Mouse (Mus musculus) midbrain, postnatal 0 days (tissue): Measurements from ENCODE around the gene Ears2. TPM values are rescaled to one million over a fixed set of nuclear protein-coding genes. Genes with fewer than 3 reads are reported as not detected.
A peak's percentile ranks its signal among the peaks of the same experiment; 100 is the strongest.
"Not testable (repeated sequence)": the region's sequence is repeated elsewhere in the genome, so short reads cannot be mapped to it uniquely, and the experiment has no call there.

Experiments
- ATAC-seq: fragments of 200-750 bp; cut with Nextera tagmentation; 2 replicates; pipeline ENCODE4 v1.8.0; 2017; ENCODE audit warnings: moderate number of reproducible peaks, mild to moderate bottlenecking, moderate TSS enrichment, moderate library complexity; ENCODE audit not compliant: low FRiP score
- DNase-seq: peaks from one replicate; pipeline ENCODE4 v3.0.0-alpha.2; 2015; ENCODE audit warnings: low spot score
- H3K27ac ChIP-seq: fragments of 300-500 bp; sonication (generic); 2 replicates; pipeline ENCODE4 v1.5.1; 2014; ENCODE audit warnings: low read depth, mild to moderate bottlenecking, low read length, mixed read lengths
- H3K27me3 ChIP-seq: fragments of 300-500 bp; sonication (generic); 2 replicates; pipeline ENCODE4 v1.6.1; 2014; ENCODE audit warnings: low read length, control low read depth, mixed read lengths; ENCODE audit not compliant: insufficient read depth
- H3K36me3 ChIP-seq: fragments of 300-500 bp; sonication (generic); 2 replicates; pipeline ENCODE4 v1.6.1; 2014; ENCODE audit warnings: low read length, control low read depth, mixed read lengths; ENCODE audit not compliant: insufficient read depth
- H3K4me1 ChIP-seq: fragments of 300-500 bp; sonication (generic); 2 replicates; pipeline ENCODE4 v1.6.1; 2014; ENCODE audit warnings: mild to moderate bottlenecking, control low read depth, antibody characterized with exemption, low read length, mixed read lengths; ENCODE audit not compliant: insufficient read depth
- H3K4me2 ChIP-seq: fragments of 300-500 bp; sonication (generic); 2 replicates; pipeline ENCODE4 v1.6.1; 2014; ENCODE audit warnings: low read depth, mild to moderate bottlenecking, low read length, mixed read lengths; ENCODE audit not compliant: poor library complexity, severe bottlenecking
- H3K4me3 ChIP-seq: fragments of 300-500 bp; sonication (generic); 2 replicates; pipeline ENCODE4 v1.5.1; 2014; ENCODE audit warnings: low read depth, mild to moderate bottlenecking, low read length, moderate library complexity
- H3K9ac ChIP-seq: fragments of 300-500 bp; sonication (generic); replicated peaks from 2 replicates; pipeline ENCODE4 v1.6.1; 2014; ENCODE audit warnings: mild to moderate bottlenecking, low read length, moderate library complexity, mixed read lengths; ENCODE audit not compliant: poor library complexity, severe bottlenecking
- H3K9me3 ChIP-seq: fragments of 300-500 bp; sonication (generic); 2 replicates; pipeline ENCODE4 v1.6.1; 2016; ENCODE audit warnings: low read length, control low read depth
- CTCF ChIP-seq: IDR thresholded peaks from 2 replicates; pipeline ENCODE4 v1.5.1; 2016; ENCODE audit warnings: antibody characterized with exemption, mild to moderate bottlenecking
- WGBS: fragments of 180-500 bp; shearing (Covaris S2); extraction: QIAGEN DNeasy Blood & Tissue Kit; methylation state at CpG from one replicate; pipeline ENCODE4 v1.1.7; 2014; 5-methylcytosine and 5-hydroxymethylcytosine counted together
- polyA plus RNA-seq: library from polyadenylated mRNA; unstranded; fragments of >200 nt; fragmentation: Nextera tagmentation; extraction: Ambion mirVana; gene quantifications from 2 replicates; pipeline ENCODE4 v1.2.1, GENCODE M21; 2015
- total RNA-seq: library from RNA; depleted of rRNA; stranded (reverse); fragments of >200 nt; gene quantifications from 2 replicates; pipeline ENCODE4 v1.2.3, GENCODE M21; 2014; rRNA removed

The Ears2 gene
- 14.0 and 15.3 TPM in 2 replicates for total RNA-seq
- 7.2 and 7.5 TPM in 2 replicates for polyA plus RNA-seq

GRCm38 (mm10) chr7:122066945-122067516 is at the start of gene Ears2, which contains the start of gene Ubfd1:
Gene Ears2 (minus strand): TSS chr7:122067263.
Gene Ubfd1 (plus strand): TSS chr7:122067175.
- Histone ChIP-seq H3K4me3 (peak within 1 kb of the TSS; percentile 99), H3K36me3 (peaks cover 15% of the 10 kb centered on the region), H3K4me2 (peak within 1 kb of the TSS; percentile 82), H3K9ac (peak within 1 kb of the TSS; percentile 96), H3K9me3 (no peaks in the 10 kb centered on the region), H3K4me1 (peaks cover 12% of the 10 kb centered on the region; the same call in 1 of the 2 replicates), H3K27ac (peak within 1 kb of the TSS; percentile 93), H3K27me3 (no peaks in the 10 kb centered on the region)
- ATAC-seq (peak; percentile 97), DNase-seq (peak; percentile 98)
- TF ChIP-seq CTCF = peak; percentile 37
- WGBS = under 1% methylated on average over 54 of the region's 60 CpGs

- no peaks in the 10 kb centered on the region for H3K36me3 ChIP-seq
- H3K27ac ChIP-seq = no peak overlapping the region
- no peak overlapping the region for H3K9ac ChIP-seq
- DNase-seq = no peak
- no peaks in the 10 kb centered on the region for H3K27me3 ChIP-seq
- no peaks in the 10 kb centered on the region for H3K9me3 ChIP-seq
- ATAC-seq = no peak
- no peaks in the 10 kb centered on the region for H3K4me1 ChIP-seq
- H3K4me3 ChIP-seq = no peak overlapping the region
- TF ChIP-seq CTCF = no peak
- 91% methylated on average over 6 of the region's 6 CpGs for WGBS
- no peak overlapping the region for H3K4me2 ChIP-seq
Observed at GRCm38 (mm10) chr7:122108206-122108605, 41.1 kb upstream of the Ears2 start.

GRCm38 (mm10) chr7:122101747-122102244 is 34.7 kb upstream of the Ears2 start, which contains the start of gene Ndufab1:
Gene Ndufab1 (minus strand): TSS chr7:122101886.
- peak within 1 kb of the TSS; percentile 64 for H3K4me3 ChIP-seq
- peak within 1 kb of the TSS; percentile 81 for H3K9ac ChIP-seq
- H3K9me3 ChIP-seq = no peaks in the 10 kb centered on the region
- H3K4me2 ChIP-seq = peak within 1 kb of the TSS; percentile 63
- peak within 1 kb of the TSS; percentile 59; the same call in 1 of the 2 replicates for H3K27ac ChIP-seq
- no peaks in the 10 kb centered on the region for H3K27me3 ChIP-seq
- peaks cover 7% of the 10 kb centered on the region; the same call in 1 of the 2 replicates for H3K36me3 ChIP-seq
- TF ChIP-seq CTCF = peak; percentile 79
- peaks cover 5% of the 10 kb centered on the region; the same call in 1 of the 2 replicates for H3K4me1 ChIP-seq
- DNase-seq (peak; percentile 95), ATAC-seq (peak; percentile 98)
- 1% methylated on average over 34 of the region's 43 CpGs for WGBS

GRCm38 (mm10) chr7:122101014-122101746 is 34.1 kb upstream of the Ears2 start:
- Histone ChIP-seq H3K9ac (peak overlapping the region; percentile 81), H3K4me3 (peak overlapping the region; percentile 64), H3K27ac (peak overlapping the region; percentile 59; the same call in 1 of the 2 replicates), H3K4me2 (peak overlapping the region; percentile 62)
- not testable (repeated sequence) for H3K36me3 ChIP-seq, DNase-seq, H3K9me3 ChIP-seq, H3K27me3 ChIP-seq, H3K4me1 ChIP-seq
- WGBS = 10% methylated on average over 24 of the region's 28 CpGs
- ATAC-seq = peak; percentile 70

GRCm38 (mm10) chr7:122099222-122099621 is 32.2 kb upstream of the Ears2 start:
- Histone ChIP-seq H3K27ac (no peak overlapping the region), H3K4me3 (no peak overlapping the region), H3K4me1 (peaks cover 5% of the 10 kb centered on the region; the same call in 1 of the 2 replicates), H3K36me3 (peaks cover 27% of the 10 kb centered on the region), H3K4me2 (no peak overlapping the region), H3K9ac (no peak overlapping the region), H3K9me3 (no peaks in the 10 kb centered on the region), H3K27me3 (no peaks in the 10 kb centered on the region)
- ATAC-seq (no peak), DNase-seq (peak; percentile 67)
- WGBS = 55% methylated on average over 4 of the region's 4 CpGs
- TF ChIP-seq CTCF = peak; percentile 92
